Mouse (Mus musculus) cerebellum, adult 2 months (tissue): ENCODE measurements around the gene Fam53b. TPM values are rescaled to one million over a fixed set of nuclear protein-coding genes. Genes with fewer than 3 reads are reported as not detected.

Experiments
- DNase-seq, 2 experiments: peaks; one replicate each; pipeline ENCODE4 v3.0.0; 2021
- H3K27ac ChIP-seq: fragments of 200-500 bp; 2 replicates; pipeline ENCODE4 v1.5.1; 2012; ENCODE audit warnings: low read length, control low read depth, inconsistent platforms; ENCODE audit not compliant: insufficient read depth
- H3K27me3 ChIP-seq: fragments of 200-500 bp; 2 replicates; pipeline ENCODE4 v1.6.1; 2012; ENCODE audit warnings: inconsistent platforms, mild to moderate bottlenecking, low read length, moderate library complexity; ENCODE audit not compliant: control insufficient read depth, insufficient read depth
- H3K4me1 ChIP-seq: fragments of 200-500 bp; 2 replicates; pipeline ENCODE4 v1.6.1; 2011; ENCODE audit warnings: low read length; ENCODE audit not compliant: control insufficient read depth, insufficient read depth
- H3K4me3 ChIP-seq: fragments of 200-500 bp; replicated peaks from 2 replicates; pipeline ENCODE3; 2011; ENCODE audit warnings: mild to moderate bottlenecking, low read depth, low read length, control low read depth; ENCODE audit not compliant: insufficient read depth
- CTCF ChIP-seq: fragments of 200-500 bp; IDR thresholded peaks from 2 replicates; pipeline ENCODE4 v1.5.1; 2011; ENCODE audit warnings: low read depth, mild to moderate bottlenecking, control low read depth, low read length, moderate library complexity, borderline replicate concordance; ENCODE audit not compliant: insufficient read depth
- POLR2A ChIP-seq: fragments of 200-500 bp; IDR thresholded peaks from 2 replicates; pipeline ENCODE4 v1.6.1; 2011; ENCODE audit warnings: low read length, control low read depth, borderline replicate concordance; ENCODE audit not compliant: insufficient read depth
- WGBS: fragments of 180-500 bp; shearing (Covaris S2); methylation state at CpG from one replicate; pipeline ENCODE4 v1.1.7; 2018; 5-methylcytosine and 5-hydroxymethylcytosine counted together
- polyA plus RNA-seq: library from polyadenylated mRNA; depleted of rRNA; stranded (reverse); fragments of >200 nt; gene quantifications from 2 replicates; pipeline ENCODE4 v1.2.3, GENCODE M21; 2012

Gene Fam53b
- polyA plus RNA-seq, 1 experiment, result 37.3 TPM

- WGBS, result 25% methylated on average over 5 of the region's 5 CpGs
Measured at GRCm38 (mm10) chr7:132758875-132759274, 54.8 kb downstream of the Fam53b start.

GRCm38 (mm10) chr7:132756325-132756724 is 57.4 kb downstream of the Fam53b start:
- no peak overlapping the region for H3K4me3 ChIP-seq
- TF ChIP-seq CTCF, result no peak
- no peak for TF ChIP-seq POLR2A
- WGBS, result 89% methylated on average over 5 of the region's 5 CpGs

More at GRCm38 (mm10) chr7:132758875-132759274, 54.8 kb downstream of the Fam53b start:
- H3K27ac ChIP-seq, result peak overlapping the region; percentile 12; the same call in 1 of the 2 replicates
- H3K27me3 ChIP-seq, result no peaks in the 10 kb centered on the region
- peak in 1 of 2 experiments; percentile 80 for DNase-seq
- no peak overlapping the region for H3K4me3 ChIP-seq
- H3K4me1 ChIP-seq, result peaks cover 61% of the 10 kb centered on the region
- TF ChIP-seq POLR2A, result no peak
- TF ChIP-seq CTCF, result no peak

GRCm38 (mm10) chr7:132754389-132754750 is 59.3 kb downstream of the Fam53b start:
- Histone ChIP-seq H3K27me3 (no peaks in the 10 kb centered on the region), H3K4me3 (no peak overlapping the region), H3K4me1 (peaks cover 65% of the 10 kb centered on the region), H3K27ac (peak overlapping the region; percentile 47; the same call in 1 of the 2 replicates)
- 34% methylated on average over 3 of the region's 3 CpGs for whole genome bisulfite sequencing
- DNase-seq, result no peak
- no peak for TF ChIP-seq POLR2A
- TF ChIP-seq CTCF, result no peak

More at GRCm38 (mm10) chr7:132756325-132756724, 57.4 kb downstream of the Fam53b start:
- H3K4me1 ChIP-seq, result peaks cover 83% of the 10 kb centered on the region
- H3K27ac ChIP-seq, result no peak overlapping the region
- no peak for DNase-seq
- no peaks in the 10 kb centered on the region for H3K27me3 ChIP-seq

- WGBS, result 38% methylated on average over 4 of the region's 4 CpGs
- peaks cover 64% of the 10 kb centered on the region for H3K4me1 ChIP-seq
- no peaks in the 10 kb centered on the region for H3K27me3 ChIP-seq
- H3K27ac ChIP-seq, result peak overlapping the region; percentile 47
- H3K4me3 ChIP-seq, result no peak overlapping the region
- no peak for TF ChIP-seq POLR2A
- no peak for TF ChIP-seq CTCF
- peak in 1 of 2 experiments; percentile 65 for DNase-seq
Measured at GRCm38 (mm10) chr7:132753518-132754388, 59.9 kb downstream of the Fam53b start.

- Histone ChIP-seq H3K4me1 (peaks cover 65% of the 10 kb centered on the region), H3K4me3 (no peak overlapping the region), H3K27me3 (no peaks in the 10 kb centered on the region), H3K27ac (peak overlapping the region; percentile 40; the same call in 1 of the 2 replicates)
- DNase-seq, result peak in 1 of 2 experiments; percentile 60
- 6% methylated on average over 2 of the region's 2 CpGs for WGBS
- TF ChIP-seq CTCF (no peak), POLR2A (no peak)
Measured at GRCm38 (mm10) chr7:132751716-132752115, 62.0 kb downstream of the Fam53b start.

- no peak for DNase-seq
- H3K27ac ChIP-seq, result no peak overlapping the region
- H3K4me1 ChIP-seq, result peaks cover 56% of the 10 kb centered on the region
- H3K4me3 ChIP-seq, result no peak overlapping the region
- H3K27me3 ChIP-seq, result no peaks in the 10 kb centered on the region
- no peak for TF ChIP-seq POLR2A
- TF ChIP-seq CTCF, result no peak
- WGBS, result 91% methylated on average over 11 of the region's 11 CpGs
Measured at GRCm38 (mm10) chr7:132749504-132749903, 64.2 kb downstream of the Fam53b start.

- no peak for DNase-seq
- H3K4me3 ChIP-seq, result no peak overlapping the region
- TF ChIP-seq POLR2A, result no peak
- TF ChIP-seq CTCF, result no peak
- no peaks in the 10 kb centered on the region for H3K27me3 ChIP-seq
- WGBS, result 62% methylated on average over 3 of the region's 3 CpGs
- peaks cover 43% of the 10 kb centered on the region for H3K4me1 ChIP-seq
- H3K27ac ChIP-seq, result peak overlapping the region; percentile 16; the same call in 1 of the 2 replicates
Measured at GRCm38 (mm10) chr7:132748076-132748769, 65.5 kb downstream of the Fam53b start.
